Mouse (Mus musculus): ENCODE measurements around the gene Rad9b.

GRCm38 (mm10) chr5:122391786-122392180 lies 37.8 kb upstream of the Rad9b start, which contains the start of gene Arpc3:
- TF ChIP-seq CTCF (IDR thresholded peaks at IDR 0.05; ENCODE audit: borderline replicate concordance, insufficient read depth, low read length) (peak; percentile 98), POLR2A (IDR thresholded peaks at IDR 0.05; ENCODE audit: low read depth, low read length) (peak; percentile 78)

Data from embryonic fibroblast, embryonic 13.5 days (primary cell).